Mouse (Mus musculus) hindbrain, embryonic 14.5 days (tissue): ENCODE results near the gene Asns. TPM values are rescaled to one million over a fixed set of nuclear protein-coding genes. Genes with fewer than 3 reads are reported as not detected.

Experiments
- ATAC-seq: fragments of 200-750 bp; cut with Nextera tagmentation; 2 replicates; pipeline ENCODE4 v1.8.0; 2017; ENCODE audit warnings: moderate number of reproducible peaks, mild to moderate bottlenecking, moderate TSS enrichment, moderate library complexity; ENCODE audit not compliant: low FRiP score
- DNase-seq: peaks from one replicate; pipeline ENCODE4 v3.0.0-alpha.2; 2015; ENCODE audit warnings: low spot score
- H3K27ac ChIP-seq: fragments of 300-500 bp; sonication (generic); 2 replicates; pipeline ENCODE4 v1.5.1; 2014; ENCODE audit warnings: mild to moderate bottlenecking, moderate library complexity
- H3K27me3 ChIP-seq: fragments of 300-500 bp; sonication (generic); 2 replicates; pipeline ENCODE4 v1.6.1; 2014; ENCODE audit warnings: mild to moderate bottlenecking, low read length, mixed read lengths; ENCODE audit not compliant: control insufficient read depth, insufficient read depth
- H3K36me3 ChIP-seq: fragments of 300-500 bp; sonication (generic); replicated peaks from 2 replicates; pipeline ENCODE4 v1.6.1; 2014; ENCODE audit not compliant: control insufficient read depth, insufficient read depth
- H3K4me1 ChIP-seq: fragments of 300-500 bp; sonication (generic); replicated peaks from 2 replicates; pipeline ENCODE4 v1.6.1; 2014; ENCODE audit warnings: antibody characterized with exemption, low read length, mixed read lengths; ENCODE audit not compliant: control insufficient read depth, insufficient read depth
- H3K4me2 ChIP-seq: fragments of 300-500 bp; sonication (generic); replicated peaks from 2 replicates; pipeline ENCODE4 v1.6.1; 2014; ENCODE audit warnings: mild to moderate bottlenecking, moderate library complexity
- H3K4me3 ChIP-seq: fragments of 300-500 bp; sonication (generic); replicated peaks from 2 replicates; pipeline ENCODE4 v1.5.1; 2014; ENCODE audit warnings: mild to moderate bottlenecking, low read length
- H3K9ac ChIP-seq: fragments of 300-500 bp; sonication (generic); 2 replicates; pipeline ENCODE4 v1.6.1; 2014
- H3K9me3 ChIP-seq: fragments of 300-500 bp; sonication (generic); 2 replicates; pipeline ENCODE4 v1.6.1; 2016; ENCODE audit warnings: low read length; ENCODE audit not compliant: control insufficient read depth
- WGBS: fragments of 180-500 bp; shearing (Covaris S2); extraction: QIAGEN DNeasy Blood & Tissue Kit; methylation state at CpG from one replicate; pipeline ENCODE4 v1.1.7; 2014; 5-methylcytosine and 5-hydroxymethylcytosine counted together
- polyA plus RNA-seq: library from polyadenylated mRNA; unstranded; fragments of >200 nt; fragmentation: Nextera tagmentation; extraction: Ambion mirVana; gene quantifications from 2 replicates; pipeline ENCODE4 v1.2.1, GENCODE M21; 2014

Gene Asns
- polyA plus RNA-seq, 1 experiment from 2014 or later = 118 TPM

DNA sequence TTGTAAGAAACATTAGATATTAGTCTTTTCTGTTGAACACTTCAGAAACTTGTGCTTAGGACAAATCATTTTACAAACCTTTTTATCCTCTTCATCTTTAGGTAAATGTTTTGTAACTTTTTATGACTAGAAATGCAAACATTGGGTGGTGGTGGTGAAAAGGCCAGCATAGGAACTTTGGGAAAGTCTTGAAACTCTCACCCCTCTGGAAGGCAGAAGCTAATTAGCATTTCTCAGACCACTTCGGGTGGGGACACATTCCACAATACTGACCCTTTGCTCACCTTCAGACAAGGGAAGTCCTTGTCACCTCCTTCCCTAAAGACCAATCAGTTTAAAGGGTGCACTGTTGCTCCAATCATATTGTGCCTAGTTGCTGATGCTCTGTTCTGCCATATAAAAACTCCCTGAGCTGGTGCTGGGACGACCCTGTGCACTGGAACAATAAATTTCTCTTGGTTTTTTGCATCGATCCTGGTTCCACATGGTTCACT, 18.8 kb upstream of the Asns start:
- ATAC-seq (no peak), DNase-seq (no peak)
- Histone ChIP-seq H3K9ac (no peak overlapping the region), H3K9me3 (no peaks in the 10 kb centered on the region), H3K4me3 (no peak overlapping the region), H3K4me1 (no peaks in the 10 kb centered on the region), H3K27ac (no peak overlapping the region), H3K36me3 (no peaks in the 10 kb centered on the region), H3K27me3 (no peaks in the 10 kb centered on the region), H3K4me2 (no peak overlapping the region)
- 74% methylated on average over 3 of the region's 3 CpGs for whole genome bisulfite sequencing

DNA sequence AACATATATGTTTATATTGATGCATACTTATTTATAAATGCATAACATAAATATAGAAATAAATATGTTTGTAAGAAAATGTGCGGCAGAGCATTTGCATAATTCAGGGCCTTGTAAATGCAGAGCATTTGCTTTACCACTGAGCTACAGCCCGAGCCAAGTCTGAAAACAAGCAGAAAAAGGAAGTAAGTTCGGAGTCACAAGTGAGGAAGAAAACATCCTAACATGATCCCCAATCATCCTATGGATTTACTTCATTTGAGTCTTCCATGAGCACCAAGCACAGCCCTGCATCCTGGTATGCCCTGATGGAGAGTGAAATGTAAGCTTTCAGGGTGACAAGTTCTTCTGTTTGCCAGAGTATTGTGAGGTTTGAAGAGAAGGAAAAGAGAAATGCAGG, 15.2 kb upstream of the Asns start:
- H3K9me3 ChIP-seq = no peaks in the 10 kb centered on the region
- H3K4me1 ChIP-seq = no peaks in the 10 kb centered on the region
- 76% methylated on average over 3 of the region's 3 CpGs for WGBS
- H3K36me3 ChIP-seq = no peaks in the 10 kb centered on the region
- DNase-seq = no peak
- H3K27ac ChIP-seq = no peak overlapping the region
- no peak overlapping the region for H3K4me2 ChIP-seq
- H3K4me3 ChIP-seq = no peak overlapping the region
- H3K27me3 ChIP-seq = no peaks in the 10 kb centered on the region
- no peak overlapping the region for H3K9ac ChIP-seq
- ATAC-seq = no peak

DNA sequence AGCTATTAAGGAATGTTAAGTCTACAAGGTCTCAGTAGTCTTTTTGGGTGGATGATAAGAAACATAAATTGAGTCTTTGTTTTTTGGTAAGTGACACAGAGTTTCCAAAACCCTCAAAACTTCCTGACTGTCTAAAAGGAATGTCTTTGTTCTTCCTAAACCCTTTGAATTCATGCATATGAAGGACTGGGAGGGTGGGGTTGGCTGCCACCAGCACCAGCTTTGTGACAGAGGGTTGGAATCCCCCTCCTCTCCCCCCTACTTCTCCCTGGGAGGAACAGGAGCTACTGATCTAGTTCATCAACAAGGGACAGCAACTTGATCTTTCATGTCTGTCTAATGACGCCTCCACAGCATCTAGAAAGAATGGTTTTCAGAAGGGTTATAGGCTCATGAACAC, 13.7 kb upstream of the Asns start:
- 59% methylated on average over 1 of the region's 1 CpGs for WGBS
- DNase-seq = no peak
- Histone ChIP-seq H3K27ac (no peak overlapping the region), H3K9me3 (no peaks in the 10 kb centered on the region), H3K4me1 (no peaks in the 10 kb centered on the region), H3K4me3 (no peak overlapping the region), H3K4me2 (no peak overlapping the region), H3K9ac (no peak overlapping the region), H3K36me3 (no peaks in the 10 kb centered on the region), H3K27me3 (no peaks in the 10 kb centered on the region)
- ATAC-seq = no peak

DNA sequence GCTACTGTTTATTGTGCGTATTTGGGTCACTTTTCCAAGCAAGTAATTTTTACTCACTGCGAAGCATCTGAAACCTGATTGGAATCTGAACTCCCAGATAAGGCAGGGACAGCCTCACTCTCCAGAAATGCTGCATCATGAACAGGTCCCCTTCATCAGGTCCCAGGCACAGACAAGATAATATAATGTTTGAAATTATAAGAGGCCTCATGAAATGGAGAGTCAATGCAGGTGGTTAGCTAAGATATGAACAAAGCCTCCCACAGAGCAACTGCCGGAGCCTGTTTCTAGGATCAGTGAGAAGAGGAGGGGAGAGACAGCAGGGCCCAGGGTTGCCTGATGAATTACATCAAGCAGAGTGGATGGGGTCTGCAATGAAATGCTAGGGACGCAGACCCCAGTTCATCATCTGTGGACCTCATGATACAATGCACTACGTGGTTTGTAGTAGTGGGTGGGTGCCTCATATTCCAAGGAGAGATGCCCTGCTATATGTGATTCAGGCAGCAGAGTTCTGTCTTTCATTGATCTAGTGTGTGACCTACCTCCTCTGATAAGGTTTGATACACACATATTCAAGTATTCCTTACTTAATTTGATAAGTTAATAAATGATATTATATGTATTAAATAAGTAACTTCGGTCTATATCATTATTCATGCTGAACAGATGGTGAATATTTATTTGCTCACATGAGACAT, 5.1 kb upstream of the Asns start:
- Histone ChIP-seq H3K9me3 (no peaks in the 10 kb centered on the region), H3K9ac (no peak overlapping the region), H3K27me3 (no peaks in the 10 kb centered on the region), H3K4me1 (no peaks in the 10 kb centered on the region), H3K4me2 (no peak overlapping the region), H3K27ac (no peak overlapping the region), H3K36me3 (no peaks in the 10 kb centered on the region), H3K4me3 (no peak overlapping the region)
- DNase-seq (no peak), ATAC-seq (no peak)
- WGBS = 79% methylated on average over 6 of the region's 6 CpGs

DNA sequence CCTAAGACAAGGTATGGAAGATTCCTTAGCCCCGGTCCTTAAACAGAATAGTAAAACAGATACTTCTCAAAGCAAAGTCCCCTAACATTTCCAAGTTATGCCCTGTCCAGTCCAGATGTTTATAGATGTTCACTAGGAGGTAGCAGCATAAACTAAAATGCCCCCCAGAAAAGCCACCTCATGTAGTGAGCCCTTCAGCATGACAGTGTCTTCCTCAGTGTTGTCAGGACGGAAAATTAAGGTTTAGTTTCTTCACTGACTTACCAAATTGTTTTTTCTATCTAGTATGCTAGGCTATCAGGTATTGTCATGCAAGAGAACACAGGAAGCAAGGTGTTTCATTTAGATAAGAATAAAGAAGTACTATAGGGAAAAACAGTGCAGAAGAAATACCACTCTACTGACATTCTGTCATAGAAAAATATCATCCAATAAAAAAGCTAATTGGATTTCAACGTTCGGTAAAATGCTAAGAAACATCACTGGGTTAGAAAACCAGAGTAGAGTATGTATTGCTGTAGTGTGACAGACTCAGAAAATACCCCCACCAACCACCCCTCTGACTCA, 4.1 kb upstream of the Asns start:
- WGBS = 90% methylated on average over 4 of the region's 4 CpGs
- DNase-seq = no peak
- no peak for ATAC-seq

GRCm38 (mm10) chr6:7696641-7697040, 3.6 kb upstream of the Asns start:
- H3K27me3 ChIP-seq = no peaks in the 10 kb centered on the region
- H3K9me3 ChIP-seq = no peaks in the 10 kb centered on the region
- 0 out of 2 replicates have a peak, but pooled peaks cover 3% of the 10 kb centered on the region for H3K4me1 ChIP-seq
- ATAC-seq (no peak), DNase-seq (no peak)
- WGBS = 81% methylated on average over 3 of the region's 3 CpGs
- no peak overlapping the region for H3K4me3 ChIP-seq
- H3K9ac ChIP-seq = no peak overlapping the region
- H3K36me3 ChIP-seq = no peaks in the 10 kb centered on the region
- no peak overlapping the region for H3K4me2 ChIP-seq
- H3K27ac ChIP-seq = no peak overlapping the region

More for the DNA sequence above, 4.1 kb upstream of the Asns start:
- Histone ChIP-seq H3K4me1 (0 out of 2 replicates have a peak, but pooled peaks cover 1% of the 10 kb centered on the region), H3K9ac (no peak overlapping the region), H3K27me3 (no peaks in the 10 kb centered on the region), H3K36me3 (no peaks in the 10 kb centered on the region), H3K4me2 (no peak overlapping the region), H3K27ac (no peak overlapping the region), H3K4me3 (no peak overlapping the region), H3K9me3 (no peaks in the 10 kb centered on the region)

DNA sequence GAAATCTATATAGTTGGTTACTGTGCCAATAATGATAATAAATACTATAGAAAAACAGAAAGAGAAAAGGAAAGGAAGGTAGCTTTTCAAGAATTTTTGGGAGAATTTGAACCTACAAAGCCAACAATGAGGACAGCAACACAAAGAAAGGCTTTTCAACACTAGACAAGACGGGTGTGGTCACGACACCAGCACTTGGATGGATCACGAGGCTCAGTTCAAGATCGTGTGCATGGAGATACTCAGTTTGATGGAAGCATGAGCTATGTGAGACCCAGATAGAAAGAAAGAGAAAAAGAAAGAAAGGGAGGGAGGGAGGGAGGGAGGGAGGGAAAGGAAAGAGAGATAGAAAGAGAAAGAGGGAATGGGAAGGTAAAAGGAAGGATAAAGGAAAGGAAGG, 2.8 kb upstream of the Asns start:
- Histone ChIP-seq H3K27me3 (no peaks in the 10 kb centered on the region), H3K27ac (no peak overlapping the region), H3K4me2 (no peak overlapping the region), H3K9ac (no peak overlapping the region), H3K36me3 (no peaks in the 10 kb centered on the region), H3K4me3 (no peak overlapping the region), H3K4me1 (0 out of 2 replicates have a peak, but pooled peaks cover 3% of the 10 kb centered on the region), H3K9me3 (no peaks in the 10 kb centered on the region)
- 88% methylated on average over 4 of the region's 4 CpGs for WGBS
- DNase-seq = no peak
- ATAC-seq = no peak

DNA sequence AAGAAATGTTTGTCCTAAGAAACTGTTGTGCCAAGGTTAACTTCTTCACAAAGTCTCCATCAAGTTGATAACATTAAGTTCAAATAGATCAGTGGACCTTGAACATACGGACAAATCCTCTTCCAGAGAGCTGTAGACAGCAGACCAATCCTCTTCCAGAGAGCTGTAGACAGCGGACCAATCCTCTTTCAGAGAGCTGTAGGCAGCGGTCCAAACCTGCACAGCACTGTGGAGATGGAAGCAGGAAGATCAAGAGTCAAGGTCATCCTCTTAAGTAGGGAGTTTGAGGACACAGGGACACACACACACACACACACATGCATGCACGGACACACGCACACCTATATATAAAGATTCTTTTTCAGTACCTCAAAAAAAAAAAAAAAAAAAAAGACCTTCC, 612 bp upstream of the Asns start:
- WGBS = 70% methylated on average over 5 of the region's 5 CpGs
- DNase-seq (no peak), ATAC-seq (no peak)
- Histone ChIP-seq H3K27ac (no peak overlapping the region), H3K9me3 (no peaks in the 10 kb centered on the region), H3K4me1 (0 out of 2 replicates have a peak, but pooled peaks cover 3% of the 10 kb centered on the region), H3K36me3 (no peaks in the 10 kb centered on the region), H3K4me2 (peak overlapping the region; percentile 82), H3K4me3 (no peak overlapping the region), H3K27me3 (no peaks in the 10 kb centered on the region), H3K9ac (no peak overlapping the region)

DNA sequence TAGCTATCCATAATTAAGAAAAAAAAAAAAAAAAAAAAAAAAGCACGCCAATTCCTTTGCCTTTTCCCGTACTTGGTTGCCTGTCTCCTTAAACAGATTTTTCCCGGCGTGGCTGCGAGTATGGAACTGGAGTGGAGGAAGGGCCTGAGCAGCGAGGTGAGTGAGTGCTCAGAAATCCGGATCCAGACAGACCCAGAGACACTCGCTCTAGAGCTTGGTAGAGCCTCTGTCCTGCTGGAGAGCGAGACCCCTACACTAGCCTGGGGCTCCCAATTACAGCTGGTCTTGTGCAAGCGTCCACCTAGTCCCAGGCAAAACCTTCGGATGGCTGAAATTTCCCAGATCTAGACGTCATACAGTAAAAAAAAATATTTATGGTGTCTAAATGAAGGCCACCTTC, 603 bp downstream of the Asns start:
- WGBS = 0% methylated on average over 12 of the region's 12 CpGs
- ATAC-seq (peak; percentile 68), DNase-seq (peak; percentile 66)
- Histone ChIP-seq H3K4me2 (peak overlapping the region; percentile 82), H3K27ac (peak overlapping the region; percentile 76), H3K36me3 (no peaks in the 10 kb centered on the region), H3K9me3 (no peaks in the 10 kb centered on the region), H3K4me3 (peak overlapping the region; percentile 86), H3K4me1 (0 out of 2 replicates have a peak, but pooled peaks cover 3% of the 10 kb centered on the region), H3K9ac (peak overlapping the region; percentile 79), H3K27me3 (no peaks in the 10 kb centered on the region)
